Mouse (Mus musculus) spleen, postnatal 14 days (tissue): ENCODE data around the gene Rpl27a.

ENCODE experiments used
- DNase-seq, 2 experiments: peaks; one replicate each; pipeline ENCODE4 v3.0.0; 2021 to 2022; ENCODE audit warnings: low spot score in 2 of 2

Rpl27a gene

GRCm38 (mm10) chr7:109563775-109564362 is 44.9 kb downstream of the Rpl27a start:
- DNase-seq: no peak

- no peak for DNase-seq
Observed at GRCm38 (mm10) chr7:109566327-109566726, 47.4 kb downstream of the Rpl27a start.

DNA sequence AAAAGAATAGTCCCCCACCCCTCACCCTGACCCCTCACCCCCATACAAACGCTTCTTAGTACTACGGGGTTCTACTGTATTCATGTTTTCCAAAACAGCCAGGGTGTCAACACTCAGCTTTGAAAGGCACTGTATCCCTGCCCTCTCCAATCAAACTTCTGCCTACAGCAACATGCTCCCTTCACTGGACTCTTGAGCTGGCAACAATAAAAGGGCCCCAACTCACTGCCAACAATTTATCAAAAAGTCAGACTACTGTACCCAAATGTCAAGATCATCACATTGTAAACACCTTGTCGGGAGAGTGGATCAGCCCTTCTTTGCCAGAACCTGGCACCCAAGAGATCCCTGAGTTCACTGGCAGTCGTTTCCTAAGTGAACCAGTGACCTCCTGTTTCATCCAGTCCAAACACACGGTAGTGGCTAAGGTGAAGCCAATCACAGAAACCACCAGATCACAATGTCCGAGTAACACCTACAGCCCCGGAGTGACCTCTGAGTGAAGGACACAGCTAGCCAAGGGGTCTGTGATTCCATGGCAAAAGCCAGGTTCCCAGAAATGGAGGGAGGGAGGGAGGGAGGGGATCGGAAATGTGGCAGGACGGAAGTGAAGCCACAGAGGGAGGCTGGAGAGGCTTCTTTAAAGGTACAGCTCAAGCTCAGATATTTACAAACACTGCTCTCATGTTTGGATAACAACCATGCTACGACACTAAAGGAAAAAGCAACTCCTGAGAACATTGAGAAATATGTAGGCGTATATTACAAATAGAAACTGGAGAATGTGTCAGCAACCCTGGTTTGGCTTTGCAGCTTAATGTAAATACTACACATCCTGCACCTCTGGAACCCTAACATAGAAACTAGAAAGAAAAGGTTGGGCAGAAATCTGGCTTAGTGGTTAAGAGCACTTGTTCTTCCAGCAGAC is 48.2 kb downstream of the Rpl27a start:
- no peak for DNase-seq

DNA sequence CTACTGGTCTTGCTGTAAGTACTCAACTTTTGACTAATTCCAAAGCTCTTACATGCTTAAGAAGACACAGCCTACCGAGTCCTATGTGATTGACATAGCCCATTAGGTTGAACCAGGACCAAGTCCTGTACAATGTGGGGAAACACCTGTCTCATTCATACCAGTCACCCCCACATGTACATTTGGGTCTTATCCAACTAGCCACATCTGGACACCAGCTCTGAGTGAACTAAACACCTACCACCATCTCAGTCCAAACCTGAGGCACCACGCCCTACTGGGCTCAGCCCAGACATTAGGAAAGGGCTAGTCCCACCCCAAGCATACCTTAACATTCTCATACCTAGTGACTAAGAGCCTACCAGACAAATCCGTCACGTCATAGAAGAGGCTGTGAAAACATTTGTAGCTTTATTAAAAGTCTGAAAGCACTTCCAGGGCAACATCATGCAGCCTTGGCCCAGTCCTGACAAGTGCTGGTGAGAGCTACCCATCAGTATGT is 49.5 kb downstream of the Rpl27a start:
- no peak for DNase-seq
